Mouse (Mus musculus) limb, embryonic 11.5 days (tissue): ENCODE results near the gene Nrl. TPM values are rescaled to one million over a fixed set of nuclear protein-coding genes. Genes with fewer than 3 reads are reported as not detected.

Source experiments
- ATAC-seq: fragments of 200-750 bp; cut with Nextera tagmentation; 2 replicates; pipeline ENCODE4 v1.8.0; 2017; ENCODE audit warnings: low read depth; ENCODE audit not compliant: insufficient number of reproducible peaks, low FRiP score, low TSS enrichment
- DNase-seq: peaks from one replicate; pipeline ENCODE4 v3.0.0-alpha.2; 2015; ENCODE audit warnings: low spot score
- H3K27ac ChIP-seq: fragments of 300-500 bp; sonication (generic); replicated peaks from 2 replicates; pipeline ENCODE4 v1.5.1; 2014; ENCODE audit warnings: low read depth, mild to moderate bottlenecking, low read length
- H3K27me3 ChIP-seq: fragments of 300-500 bp; sonication (generic); 2 replicates; pipeline ENCODE4 v1.6.1; 2014; ENCODE audit warnings: mild to moderate bottlenecking, low read length, mixed read lengths; ENCODE audit not compliant: control insufficient read depth, insufficient read depth
- H3K36me3 ChIP-seq: fragments of 300-500 bp; sonication (generic); 2 replicates; pipeline ENCODE4 v1.6.1; 2014; ENCODE audit warnings: mild to moderate bottlenecking, low read length, moderate library complexity, mixed read lengths; ENCODE audit not compliant: control insufficient read depth, insufficient read depth
- H3K4me1 ChIP-seq: fragments of 300-500 bp; sonication (generic); 2 replicates; pipeline ENCODE4 v1.6.1; 2014; ENCODE audit warnings: low read length, mixed read lengths; ENCODE audit not compliant: control insufficient read depth, insufficient read depth
- H3K4me2 ChIP-seq: fragments of 300-500 bp; sonication (generic); 2 replicates; pipeline ENCODE4 v1.6.1; 2014; ENCODE audit warnings: low read depth, mild to moderate bottlenecking, moderate library complexity; ENCODE audit not compliant: severe bottlenecking
- H3K4me3 ChIP-seq: fragments of 300-500 bp; sonication (generic); 2 replicates; pipeline ENCODE4 v1.5.1; 2014; ENCODE audit warnings: low read depth, low read length
- H3K9ac ChIP-seq: fragments of 300-500 bp; sonication (generic); 2 replicates; pipeline ENCODE4 v1.6.1; 2014; ENCODE audit warnings: mild to moderate bottlenecking, low read length
- H3K9me3 ChIP-seq: fragments of 300-500 bp; sonication (generic); 2 replicates; pipeline ENCODE4 v1.6.1; 2016; ENCODE audit warnings: low read length; ENCODE audit not compliant: control insufficient read depth
- WGBS: fragments of 180-500 bp; shearing (Covaris S2); extraction: QIAGEN DNeasy Blood & Tissue Kit; methylation state at CpG from one replicate; pipeline ENCODE4 v1.1.7; 2014; 5-methylcytosine and 5-hydroxymethylcytosine counted together
- polyA plus RNA-seq: library from polyadenylated mRNA; unstranded; fragments of >200 nt; fragmentation: Nextera tagmentation; extraction: Ambion mirVana; gene quantifications from 2 replicates; pipeline ENCODE4 v1.2.1, GENCODE M21; 2014

Gene Nrl
- polyA plus RNA-seq, 1 experiment from 2014 or later, result not detected

GRCm38 (mm10) chr14:55490361-55491201 is 34.2 kb downstream of the Nrl start, which contains the start of gene Carmil3:
TSS of gene Carmil3 (plus strand) at chr14:55490651.
- peak within 1 kb of the TSS; percentile 67 for H3K4me3 ChIP-seq
- H3K36me3 ChIP-seq, result no peaks in the 10 kb centered on the region
- H3K4me1 ChIP-seq, result peaks cover 3% of the 10 kb centered on the region; the same call in 1 of the 2 replicates
- no peaks in the 10 kb centered on the region for H3K27me3 ChIP-seq
- DNase-seq, result peak; percentile 81
- H3K27ac ChIP-seq, result no peak within 1 kb of the TSS; the same call in 1 of the 2 replicates
- H3K4me2 ChIP-seq, result peak within 1 kb of the TSS; percentile 97
- peak; percentile 71 for ATAC-seq
- peak within 1 kb of the TSS; percentile 72 for H3K9ac ChIP-seq
- H3K9me3 ChIP-seq, result no peaks in the 10 kb centered on the region
- under 1% methylated on average over 52 of the region's 68 CpGs for WGBS

GRCm38 (mm10) chr14:55486836-55487235 is 37.9 kb downstream of the Nrl start:
- H3K4me3 ChIP-seq, result no peak overlapping the region
- no peak for ATAC-seq
- no peak for DNase-seq
- WGBS, result 90% methylated on average over 8 of the region's 8 CpGs
- H3K27ac ChIP-seq, result no peak overlapping the region
- H3K4me2 ChIP-seq, result no peak overlapping the region
- no peaks in the 10 kb centered on the region for H3K27me3 ChIP-seq
- no peaks in the 10 kb centered on the region for H3K9me3 ChIP-seq
- no peak overlapping the region for H3K9ac ChIP-seq
- no peaks in the 10 kb centered on the region for H3K36me3 ChIP-seq
- peaks cover 3% of the 10 kb centered on the region; the same call in 1 of the 2 replicates for H3K4me1 ChIP-seq

GRCm38 (mm10) chr14:55484430-55485085 is 40.2 kb downstream of the Nrl start:
- 73% methylated on average over 5 of the region's 5 CpGs for WGBS
- no peak overlapping the region for H3K4me3 ChIP-seq
- no peaks in the 10 kb centered on the region for H3K9me3 ChIP-seq
- ATAC-seq, result no peak
- H3K27ac ChIP-seq, result no peak overlapping the region
- DNase-seq, result no peak
- H3K9ac ChIP-seq, result no peak overlapping the region
- no peaks in the 10 kb centered on the region for H3K4me1 ChIP-seq
- H3K27me3 ChIP-seq, result no peaks in the 10 kb centered on the region
- no peak overlapping the region for H3K4me2 ChIP-seq
- H3K36me3 ChIP-seq, result no peaks in the 10 kb centered on the region

GRCm38 (mm10) chr14:55479629-55480028 is 45.2 kb downstream of the Nrl start:
- Histone ChIP-seq H3K9me3 (no peaks in the 10 kb centered on the region), H3K27ac (no peak overlapping the region), H3K36me3 (no peaks in the 10 kb centered on the region), H3K4me1 (no peaks in the 10 kb centered on the region), H3K27me3 (no peaks in the 10 kb centered on the region), H3K9ac (no peak overlapping the region), H3K4me3 (no peak overlapping the region), H3K4me2 (no peak overlapping the region)
- ATAC-seq (no peak), DNase-seq (no peak)
- WGBS, result 91% methylated on average over 10 of the region's 10 CpGs

- no peaks in the 10 kb centered on the region for H3K9me3 ChIP-seq
- no peaks in the 10 kb centered on the region for H3K27me3 ChIP-seq
- H3K27ac ChIP-seq, result peak within 1 kb of the TSS; percentile 64
- H3K4me3 ChIP-seq, result peak within 1 kb of the TSS; percentile 62
- H3K4me2 ChIP-seq, result peak within 1 kb of the TSS; percentile 54
- DNase-seq (peak; percentile 86), ATAC-seq (peak; percentile 96)
- H3K36me3 ChIP-seq, result no peaks in the 10 kb centered on the region
- under 1% methylated on average over 38 of the region's 38 CpGs for WGBS
- peak within 1 kb of the TSS; percentile 83 for H3K9ac ChIP-seq
- H3K4me1 ChIP-seq, result no peaks in the 10 kb centered on the region
Observed at GRCm38 (mm10) chr14:55478651-55479599, 45.9 kb downstream of the Nrl start, which contains the start of gene Dhrs4. TSS of gene Dhrs4 (plus strand) at chr14:55478758.

- H3K27me3 ChIP-seq, result no peaks in the 10 kb centered on the region
- no peaks in the 10 kb centered on the region for H3K9me3 ChIP-seq
- no peaks in the 10 kb centered on the region for H3K36me3 ChIP-seq
- ATAC-seq (no peak), DNase-seq (no peak)
- H3K4me3 ChIP-seq, result no peak overlapping the region; the same call in 1 of the 2 replicates
- no peak overlapping the region for H3K27ac ChIP-seq
- no peak overlapping the region for H3K4me2 ChIP-seq
- no peak overlapping the region for H3K9ac ChIP-seq
- 88% methylated on average over 5 of the region's 5 CpGs for whole genome bisulfite sequencing
- no peaks in the 10 kb centered on the region for H3K4me1 ChIP-seq
Observed at GRCm38 (mm10) chr14:55477829-55478228, 47.0 kb downstream of the Nrl start.

GRCm38 (mm10) chr14:55477421-55477820 is 47.4 kb downstream of the Nrl start:
- Histone ChIP-seq H3K27ac (no peak overlapping the region), H3K4me3 (no peak overlapping the region), H3K36me3 (no peaks in the 10 kb centered on the region), H3K4me2 (no peak overlapping the region), H3K27me3 (no peaks in the 10 kb centered on the region), H3K9ac (no peak overlapping the region), H3K9me3 (no peaks in the 10 kb centered on the region), H3K4me1 (no peaks in the 10 kb centered on the region)
- ATAC-seq, result no peak
- WGBS, result 100% methylated on average over 1 of the region's 1 CpGs
- DNase-seq, result no peak

GRCm38 (mm10) chr14:55475654-55476053 is 49.1 kb downstream of the Nrl start:
- no peak for ATAC-seq
- WGBS, result 63% methylated on average over 2 of the region's 2 CpGs
- no peak overlapping the region for H3K27ac ChIP-seq
- DNase-seq, result no peak
- no peaks in the 10 kb centered on the region for H3K4me1 ChIP-seq
- H3K4me2 ChIP-seq, result no peak overlapping the region
- H3K9ac ChIP-seq, result no peak overlapping the region
- H3K9me3 ChIP-seq, result no peaks in the 10 kb centered on the region
- no peaks in the 10 kb centered on the region for H3K36me3 ChIP-seq
- no peak overlapping the region for H3K4me3 ChIP-seq
- no peaks in the 10 kb centered on the region for H3K27me3 ChIP-seq
